Mouse (Mus musculus): ENCODE measurements at regions not wholly inside any gene's neighbourhood (a gene's known extent, or its start where the extent isn't known, plus 50 kb on each side); places are given as distances from the start of the nearest gene placed in this dataset.

- in situ Hi-C loops (cut with MboI; ENCODE audit: low pct_unique_long_range_greater_than_20kb in 1 of 2, low sequenced_read_pairs in 2 of 2, unreplicated experiment in 1 of 2) = no loop called here
These were observed 328.1 kb downstream of the Rnf144a start for GRCm38 (mm10) chr12:26086923-26087322.

- in situ Hi-C loops (cut with MboI; ENCODE audit: low pct_unique_long_range_greater_than_20kb in 1 of 2, low sequenced_read_pairs in 2 of 2, unreplicated experiment in 1 of 2) = no loop called here
These were observed 328.6 kb downstream of the Rnf144a start for GRCm38 (mm10) chr12:26086414-26086813.

GRCm38 (mm10) chr12:26079061-26079625 is 335.9 kb downstream of the Rnf144a start:
- in situ Hi-C loops (cut with MboI; ENCODE audit: low pct_unique_long_range_greater_than_20kb in 1 of 2, low sequenced_read_pairs in 2 of 2, unreplicated experiment in 1 of 2) = no loop called here

GRCm38 (mm10) chr12:26075638-26076254 is 339.3 kb downstream of the Rnf144a start:
- in situ Hi-C loops (cut with MboI; ENCODE audit: low pct_unique_long_range_greater_than_20kb in 1 of 2, low sequenced_read_pairs in 2 of 2, unreplicated experiment in 1 of 2) = no loop called here

GRCm38 (mm10) chr12:26072180-26072579 is 342.9 kb downstream of the Rnf144a start:
- in situ Hi-C loops (cut with MboI; ENCODE audit: low pct_unique_long_range_greater_than_20kb in 1 of 2, low sequenced_read_pairs in 2 of 2, unreplicated experiment in 1 of 2) = no loop called here

- in situ Hi-C loops (cut with MboI; ENCODE audit: low pct_unique_long_range_greater_than_20kb in 1 of 2, low sequenced_read_pairs in 2 of 2, unreplicated experiment in 1 of 2) = no loop called here
These were observed 343.4 kb downstream of the Rnf144a start for GRCm38 (mm10) chr12:26071610-26072009.

- in situ Hi-C loops (cut with MboI; ENCODE audit: low pct_unique_long_range_greater_than_20kb in 1 of 2, low sequenced_read_pairs in 2 of 2, unreplicated experiment in 1 of 2) = loop anchor here in 1 of 2 experiments (10.0 kb wide), 1 partner anchor 974 kb away; the partner anchor contains the start of gene Id2
These were observed 346.4 kb downstream of the Rnf144a start for GRCm38 (mm10) chr12:26068685-26069008.

GRCm38 (mm10) chr12:26067866-26068684 is 347.0 kb downstream of the Rnf144a start:
- in situ Hi-C loops (cut with MboI; ENCODE audit: low pct_unique_long_range_greater_than_20kb in 1 of 2, low sequenced_read_pairs in 2 of 2, unreplicated experiment in 1 of 2) = loop anchor here in 1 of 2 experiments (10.0 kb wide), 1 partner anchor 973 kb away; the partner anchor contains the start of gene Id2

GRCm38 (mm10) chr12:26060378-26060777 is 354.7 kb downstream of the Rnf144a start:
- in situ Hi-C loops (cut with MboI; ENCODE audit: low pct_unique_long_range_greater_than_20kb in 1 of 2, low sequenced_read_pairs in 2 of 2, unreplicated experiment in 1 of 2) = loop anchor here in 1 of 2 experiments (10.0 kb wide), 1 partner anchor 966 kb away; the partner anchor contains the start of gene Id2

- in situ Hi-C loops (cut with MboI; ENCODE audit: low pct_unique_long_range_greater_than_20kb in 1 of 2, low sequenced_read_pairs in 2 of 2, unreplicated experiment in 1 of 2) = no loop called here
These were observed 356.0 kb downstream of the Rnf144a start for GRCm38 (mm10) chr12:26059090-26059489.

- in situ Hi-C loops (cut with MboI; ENCODE audit: low pct_unique_long_range_greater_than_20kb in 1 of 2, low sequenced_read_pairs in 2 of 2, unreplicated experiment in 1 of 2) = no loop called here
These were observed 357.5 kb downstream of the Rnf144a start for GRCm38 (mm10) chr12:26057491-26058054.

GRCm38 (mm10) chr12:26046991-26047390 is 368.1 kb downstream of the Rnf144a start:
- in situ Hi-C loops (cut with MboI; ENCODE audit: low pct_unique_long_range_greater_than_20kb in 1 of 2, low sequenced_read_pairs in 2 of 2, unreplicated experiment in 1 of 2) = no loop called here

GRCm38 (mm10) chr12:26045321-26045720 is 369.7 kb downstream of the Rnf144a start:
- in situ Hi-C loops (cut with MboI; ENCODE audit: low pct_unique_long_range_greater_than_20kb in 1 of 2, low sequenced_read_pairs in 2 of 2, unreplicated experiment in 1 of 2) = no loop called here

- in situ Hi-C loops (cut with MboI; ENCODE audit: low pct_unique_long_range_greater_than_20kb in 1 of 2, low sequenced_read_pairs in 2 of 2, unreplicated experiment in 1 of 2) = no loop called here
These were observed 402.1 kb downstream of the Rnf144a start for GRCm38 (mm10) chr12:26012951-26013350.

- in situ Hi-C loops (cut with MboI; ENCODE audit: low pct_unique_long_range_greater_than_20kb in 1 of 2, low sequenced_read_pairs in 2 of 2, unreplicated experiment in 1 of 2) = no loop called here
These were observed 421.0 kb downstream of the Rnf144a start for GRCm38 (mm10) chr12:25994063-25994462.

- in situ Hi-C loops (cut with MboI; ENCODE audit: low pct_unique_long_range_greater_than_20kb in 1 of 2, low sequenced_read_pairs in 2 of 2, unreplicated experiment in 1 of 2) = no loop called here
These were observed 423.1 kb downstream of the Rnf144a start for GRCm38 (mm10) chr12:25991801-25992525.

- in situ Hi-C loops (cut with MboI; ENCODE audit: low pct_unique_long_range_greater_than_20kb in 1 of 2, low sequenced_read_pairs in 2 of 2, unreplicated experiment in 1 of 2) = no loop called here
These were observed 432.5 kb downstream of the Rnf144a start for GRCm38 (mm10) chr12:25982545-25982944.

GRCm38 (mm10) chr12:25978335-25978734 is 436.7 kb downstream of the Rnf144a start:
- in situ Hi-C loops (cut with MboI; ENCODE audit: low pct_unique_long_range_greater_than_20kb in 1 of 2, low sequenced_read_pairs in 2 of 2, unreplicated experiment in 1 of 2) = no loop called here

- in situ Hi-C loops (cut with MboI; ENCODE audit: low pct_unique_long_range_greater_than_20kb in 1 of 2, low sequenced_read_pairs in 2 of 2, unreplicated experiment in 1 of 2) = no loop called here
These were observed 456.5 kb downstream of the Rnf144a start for GRCm38 (mm10) chr12:25958584-25958983.
